Mouse (Mus musculus): ENCODE data around the gene Mllt6.
"Not testable (repeated sequence)": the region's sequence is repeated elsewhere in the genome, so short reads cannot be mapped to it uniquely, and the experiment has no call there.

Gene Mllt6

GRCm38 (mm10) chr11:97716021-97716420 lies 52.8 kb downstream of the Mllt6 start:
- no peak for DNase-seq (ENCODE audit: low spot score)

- no peak for DNase-seq (ENCODE audit: low spot score)
These were observed 54.4 kb downstream of the Mllt6 start for GRCm38 (mm10) chr11:97717369-97718280.

- DNase-seq (ENCODE audit: low spot score), result no peak
These were observed 55.2 kb downstream of the Mllt6 start for GRCm38 (mm10) chr11:97718281-97718860.

GRCm38 (mm10) chr11:97719041-97719440 lies 55.8 kb downstream of the Mllt6 start:
- no peak for DNase-seq (ENCODE audit: low spot score)

GRCm38 (mm10) chr11:97721338-97721737 lies 58.1 kb downstream of the Mllt6 start:
- no peak for DNase-seq (ENCODE audit: low spot score)

DNA sequence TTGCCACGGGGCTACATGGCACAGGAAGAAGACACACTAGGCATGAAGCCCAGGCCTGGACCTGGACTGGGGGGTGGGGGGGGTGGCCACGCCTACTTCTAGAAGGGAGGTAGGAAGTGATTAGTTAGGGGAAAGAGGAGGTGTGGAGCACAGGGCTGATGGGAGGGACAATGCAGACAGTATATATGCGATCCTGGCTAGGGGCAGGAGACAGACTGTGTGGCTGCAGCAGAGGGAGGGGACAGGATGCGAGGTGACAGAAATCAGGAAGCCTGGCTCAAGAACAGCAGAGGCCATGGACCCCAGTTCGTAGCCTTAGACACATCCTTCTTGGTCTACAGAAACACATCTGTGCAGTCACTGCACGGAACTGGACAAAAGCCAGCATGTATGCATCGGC lies 60.5 kb downstream of the Mllt6 start:
- DNase-seq (ENCODE audit: low spot score), result no peak

DNA sequence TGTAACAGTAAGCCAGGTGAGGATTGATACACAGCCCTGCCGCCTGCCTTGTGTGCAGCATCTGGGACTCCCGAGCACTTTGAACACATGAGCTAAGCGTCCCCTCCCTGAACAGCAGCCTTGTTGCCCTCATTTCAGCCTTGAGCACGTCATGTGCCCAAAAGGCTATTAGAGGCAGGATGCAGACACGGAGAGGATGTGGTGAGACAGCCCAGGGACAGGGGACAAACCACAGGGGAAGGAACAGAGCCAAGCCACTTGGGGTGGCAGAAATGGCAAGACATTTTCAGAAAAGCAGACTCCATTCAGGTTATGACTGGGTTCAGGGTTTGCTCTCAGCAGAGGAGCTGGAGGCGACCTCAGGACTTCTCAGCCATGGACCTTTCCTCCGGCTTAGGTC lies 65.1 kb downstream of the Mllt6 start:
- no peak for DNase-seq (ENCODE audit: low spot score)

GRCm38 (mm10) chr11:97728730-97729129 lies 65.5 kb downstream of the Mllt6 start:
- DNase-seq (ENCODE audit: low spot score), result no peak

- no peak for DNase-seq (ENCODE audit: low spot score)
These were observed 70.5 kb downstream of the Mllt6 start for GRCm38 (mm10) chr11:97733689-97734088.

- not testable (repeated sequence) for DNase-seq (ENCODE audit: low spot score)
These were observed 71.6 kb downstream of the Mllt6 start for GRCm38 (mm10) chr11:97734810-97735209.

Measured in layer of hippocampus, adult 11-12 months (tissue).